Mouse (Mus musculus): ENCODE results near the gene Grb10.

- TF ChIP-seq GATA1 (IDR thresholded peaks at IDR 0.05; ENCODE audit: low read length) (no peak), TAL1 (IDR thresholded peaks at IDR 0.05; ENCODE audit: low read length) (no peak)
These were observed 85.9 kb downstream of the Grb10 start for GRCm38 (mm10) chr11:11952569-11952968.
